In the genomic region with DNA sequence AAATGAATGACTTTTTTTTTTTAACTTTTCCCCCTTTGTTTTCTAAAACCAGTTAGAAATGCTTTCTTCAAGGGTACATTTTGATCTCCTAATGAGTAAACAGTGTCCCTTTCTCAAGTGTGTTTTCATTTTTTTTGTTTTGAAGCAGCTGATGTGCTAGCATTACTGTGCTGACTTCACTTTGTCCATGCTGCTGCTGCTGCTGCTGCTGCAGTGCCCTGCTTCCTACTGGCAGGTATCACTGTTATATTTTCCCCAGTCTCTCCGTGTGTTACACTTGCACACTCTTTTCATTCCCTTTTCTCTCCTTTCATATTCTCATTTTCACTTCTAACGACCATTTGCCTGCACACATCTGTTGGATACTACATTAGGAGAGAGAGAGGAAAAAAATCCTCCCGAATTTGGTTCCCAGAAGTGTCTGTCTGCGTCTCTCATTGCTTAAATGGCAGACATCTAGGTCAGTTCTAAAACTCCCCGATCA, we compare ENCODE assay signal across 17 mouse cellular contexts.
DNase-seq lines count a peak whose midpoint lies in the region; ATAC-seq and TF ChIP-seq lines count a peak whose summit lies in the region.
"Had no signal": no experiment of that assay in that cellular context is flagged by ENCODE, and none has a peak within 500 bp of the region (broad histone marks: within the 10 kb centered on the region; RNA-seq: fewer than 3 reads in every experiment).

No protein-coding gene starts in this region.

- no peak overlapping the region for H3K9ac ChIP-seq in forebrain, embryonic 16.5 days (replicated peaks; ENCODE audit: low read depth, low read length)
- H3K9ac ChIP-seq in midbrain, embryonic 13.5 days (replicated peaks): no peak overlapping the region
- no peak overlapping the region for H3K9ac ChIP-seq in liver, embryonic 11.5 days (ENCODE audit: low read depth, low read length)
- H3K9ac ChIP-seq: embryonic facial prominence, embryonic 13.5 days; limb, embryonic 15.5 days; liver, postnatal 0 days had no signal

- WGBS in forebrain, embryonic 16.5 days: 11% methylated on average over 5 of the region's 5 CpGs
- 35% methylated on average over 5 of the region's 5 CpGs for WGBS in midbrain, embryonic 13.5 days
- WGBS in liver, embryonic 11.5 days: 69% methylated on average over 5 of the region's 5 CpGs

- peak overlapping the region; percentile 42; the same call in 1 of the 2 replicates for H3K27ac ChIP-seq in forebrain, embryonic 16.5 days (ENCODE audit: low read length)
- H3K27ac ChIP-seq in midbrain, embryonic 13.5 days: peak overlapping the region; percentile 57
- H3K27ac ChIP-seq in liver, embryonic 11.5 days (ENCODE audit: low read depth, low read length): no peak overlapping the region
- H3K27ac ChIP-seq: gastrocnemius, adult 2 months had no signal

- H3K9me3 ChIP-seq in forebrain, embryonic 16.5 days (ENCODE audit: control insufficient read depth, low read length): no peaks in the 10 kb centered on the region
- no peaks in the 10 kb centered on the region for H3K9me3 ChIP-seq in midbrain, embryonic 13.5 days
- H3K9me3 ChIP-seq in liver, embryonic 11.5 days (ENCODE audit: control insufficient read depth, low read length): no peaks in the 10 kb centered on the region
- H3K9me3 ChIP-seq: embryonic facial prominence, embryonic 13.5 days; limb, embryonic 15.5 days had no signal

- no peak overlapping the region for H3K4me3 ChIP-seq in forebrain, embryonic 16.5 days (replicated peaks; ENCODE audit: low read length)
- no peak overlapping the region for H3K4me3 ChIP-seq in midbrain, embryonic 13.5 days (replicated peaks)
- H3K4me3 ChIP-seq in liver, embryonic 11.5 days (ENCODE audit: low read depth, low read length): no peak overlapping the region
- H3K4me3 ChIP-seq: embryonic facial prominence, embryonic 13.5 days; gastrocnemius, adult 2 months; limb, embryonic 15.5 days had no signal

- DNase-seq in brain, adult 2 months (ENCODE audit: low read depth, low spot score): peak; percentile 4
- peak; percentile 61 for DNase-seq in brain, embryonic 14.5 days (ENCODE audit: low read depth)
- no peak for DNase-seq in liver, embryonic 11.5 days (ENCODE audit: low spot score)
- no peak for DNase-seq in cerebellum, adult 18-20 months
- DNase-seq: cerebellum, postnatal 25 days; gastrocnemius, adult 2 months; heart, adult 18-20 months; kidney, adult 18-20 months; kidney, postnatal 14 days; layer of hippocampus, adult 9-11 months; liver, postnatal 0 days; right cerebral cortex, postnatal 14 days had no signal

- no peak for TF ChIP-seq CTCF in brain, embryonic 14.5 days (IDR thresholded peaks at IDR 0.05; ENCODE audit: borderline replicate concordance, extremely low read depth, insufficient read depth, insufficient read length)

- no peaks in the 10 kb centered on the region for H3K36me3 ChIP-seq in forebrain, embryonic 16.5 days (ENCODE audit: control insufficient read depth, insufficient read depth)
- H3K36me3 ChIP-seq in midbrain, embryonic 13.5 days: no peaks in the 10 kb centered on the region
- no peaks in the 10 kb centered on the region for H3K36me3 ChIP-seq in liver, embryonic 11.5 days (ENCODE audit: control insufficient read depth, insufficient read depth, low read length)
- H3K36me3 ChIP-seq: embryonic facial prominence, embryonic 13.5 days; limb, embryonic 15.5 days had no signal

- TF ChIP-seq POLR2A in brain, embryonic 14.5 days (IDR thresholded peaks at IDR 0.05; ENCODE audit: borderline replicate concordance, extremely low read depth, insufficient read depth, insufficient read length, poor library complexity, severe bottlenecking): no peak

- ATAC-seq in forebrain, embryonic 16.5 days: no peak
- 0 out of 2 replicates have a peak, but pooled peaks have one; percentile 18 for ATAC-seq in midbrain, embryonic 13.5 days
- ATAC-seq in liver, embryonic 11.5 days (replicated peaks; ENCODE audit: low FRiP score): no peak
- ATAC-seq in inflammation-experienced regulatory T-cells, adult 6 months: no peak
- ATAC-seq: liver, postnatal 0 days had no signal

- peak overlapping the region; percentile 20; the same call in 1 of the 2 replicates for H3K4me2 ChIP-seq in forebrain, embryonic 16.5 days (ENCODE audit: low read length)
- peak overlapping the region; percentile 28 for H3K4me2 ChIP-seq in midbrain, embryonic 13.5 days (replicated peaks)
- no peak overlapping the region for H3K4me2 ChIP-seq in liver, embryonic 11.5 days
- H3K4me2 ChIP-seq: embryonic facial prominence, embryonic 13.5 days; limb, embryonic 15.5 days had no signal

- peaks cover 17% of the 10 kb centered on the region for H3K4me1 ChIP-seq in forebrain, embryonic 16.5 days (replicated peaks; ENCODE audit: control insufficient read depth, insufficient read depth, low read length)
- H3K4me1 ChIP-seq in midbrain, embryonic 13.5 days (replicated peaks): peaks cover 26% of the 10 kb centered on the region
- no peaks in the 10 kb centered on the region; the same call in 1 of the 2 replicates for H3K4me1 ChIP-seq in liver, embryonic 11.5 days (replicated peaks; ENCODE audit: control insufficient read depth, insufficient read depth, low read length)

- H3K27me3 ChIP-seq in forebrain, embryonic 16.5 days (replicated peaks; ENCODE audit: control insufficient read depth, insufficient read depth, low read length): no peaks in the 10 kb centered on the region
- H3K27me3 ChIP-seq in midbrain, embryonic 13.5 days: no peaks in the 10 kb centered on the region
- H3K27me3 ChIP-seq in liver, embryonic 11.5 days (replicated peaks; ENCODE audit: control insufficient read depth, insufficient read depth, low read length): no peaks in the 10 kb centered on the region
- H3K27me3 ChIP-seq: embryonic facial prominence, embryonic 13.5 days; limb, embryonic 15.5 days had no signal

Comparison
In these comparisons a context has a peak if more than half of its experiments do, and no peak if none do; other contexts are left out.
1. DNase-seq: peak in brain, adult 2 months (single experiment) and brain, embryonic 14.5 days (single experiment); none in liver, embryonic 11.5 days (single experiment) and cerebellum, adult 18-20 months (0 of 2).